8 mouse cellular contexts compared by ENCODE assay signal in the genomic region with DNA sequence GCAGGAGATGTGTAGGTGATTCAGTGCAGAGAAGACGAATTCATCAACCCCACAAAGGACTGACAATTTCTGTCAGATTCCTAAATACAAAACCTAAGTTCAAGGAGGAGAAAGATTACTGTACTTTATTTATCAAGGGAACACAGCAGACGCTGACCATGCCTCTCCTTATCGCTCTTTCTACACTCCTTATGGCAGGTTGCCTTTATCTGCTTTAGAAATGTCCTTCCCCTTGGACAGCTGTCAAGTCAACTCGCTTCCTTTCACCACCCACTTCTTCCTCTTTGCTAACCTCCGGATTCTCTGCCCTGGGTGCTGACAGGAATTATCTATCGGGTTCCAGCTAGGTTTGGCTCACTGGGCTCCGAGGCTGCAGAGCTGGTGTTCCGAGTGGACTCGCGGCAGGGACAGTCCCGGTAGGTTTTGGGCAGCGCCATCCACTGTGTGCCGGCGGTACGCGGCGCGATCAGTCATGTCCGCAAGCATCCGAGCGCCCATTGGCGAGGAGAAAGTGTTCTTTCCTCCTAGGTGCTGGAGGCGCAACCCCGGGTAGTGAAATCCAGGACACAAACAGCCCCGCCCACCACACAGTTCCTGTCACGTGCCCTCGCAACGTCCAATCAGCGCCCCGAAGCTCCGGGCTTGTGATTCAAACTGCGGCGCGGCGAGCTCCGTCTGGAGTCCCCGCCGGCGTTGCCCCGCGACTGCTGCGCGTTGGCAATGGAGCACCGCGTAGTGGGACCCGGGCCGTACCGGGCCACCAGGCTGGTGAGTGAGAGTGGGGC. TPM values are rescaled to one million over a fixed set of nuclear protein-coding genes. Genes with fewer than 3 reads are reported as not detected.
A peak's percentile ranks its signal among the peaks of the same experiment; 100 is the strongest.
DNase-seq lines count a peak whose midpoint lies in the region; ATAC-seq and TF ChIP-seq lines count a peak whose summit lies in the region.

Gene Depdc1b (plus strand): TSS at position 631 of the 785 bp plus-strand sequence.

- peak within 1 kb of the TSS; percentile 80 for H3K27ac ChIP-seq in bone marrow macrophage, adult 2 months (ENCODE audit: insufficient read depth, low read depth, low read length)
- H3K27ac ChIP-seq in embryonic fibroblast, embryonic 13.5 days (ENCODE audit: insufficient read depth, low read length) = no peak within 1 kb of the TSS
- peak within 1 kb of the TSS; percentile 86 for H3K27ac ChIP-seq in heart, embryonic 11.5 days (ENCODE audit: low read depth, low read length)
- 0 out of 2 replicates have a peak within 1 kb of the TSS, but pooled peaks have one; percentile 7 for H3K27ac ChIP-seq in kidney, embryonic 16.5 days (ENCODE audit: low read length)
- H3K27ac ChIP-seq in liver, adult 2 months (replicated peaks; ENCODE audit: insufficient read depth, low read depth, low read length) = peak within 1 kb of the TSS; percentile 27

- DNase-seq in A20 (ENCODE audit: low read depth, low spot score) = peak; percentile 96
- DNase-seq in liver, adult 2 months (ENCODE audit: extremely low read depth, low read depth, low spot score) = peak; percentile 82
- peak; percentile 91 for DNase-seq in splenic B cell, adult 2 months (ENCODE audit: low read depth, low spot score)

- no peak for TF ChIP-seq CTCF in bone marrow macrophage, adult 2 months (IDR thresholded peaks at IDR 0.05; ENCODE audit: low read depth, low read length)
- no peak for TF ChIP-seq CTCF in embryonic fibroblast, embryonic 13.5 days (IDR thresholded peaks at IDR 0.05; ENCODE audit: borderline replicate concordance, insufficient read depth, low read length)
- no peak for TF ChIP-seq CTCF in liver, adult 2 months (IDR thresholded peaks at IDR 0.05; ENCODE audit: low read depth, low read length)

- H3K9ac ChIP-seq in heart, embryonic 11.5 days (ENCODE audit: low read depth, low read length) = peak within 1 kb of the TSS; percentile 78
- peak within 1 kb of the TSS; percentile 65 for H3K9ac ChIP-seq in kidney, embryonic 16.5 days (replicated peaks; ENCODE audit: low read length)
- H3K9ac ChIP-seq in liver, adult 2 months (ENCODE audit: low read depth, low read length) = peak within 1 kb of the TSS; percentile 47

- H3K27me3 ChIP-seq in heart, embryonic 11.5 days (ENCODE audit: control insufficient read depth, insufficient read depth, low read length) = peaks cover 56% of the 10 kb centered on the region
- no peaks in the 10 kb centered on the region for H3K27me3 ChIP-seq in kidney, embryonic 16.5 days (ENCODE audit: insufficient read depth, low read length)
- H3K27me3 ChIP-seq in liver, adult 2 months (ENCODE audit: control insufficient read depth, insufficient read depth, low read length) = no peaks in the 10 kb centered on the region
- H3K27me3 ChIP-seq in myocyte (ENCODE audit: control insufficient read depth, insufficient read depth, insufficient read length) = no peaks in the 10 kb centered on the region
- no peaks in the 10 kb centered on the region for H3K27me3 ChIP-seq in splenic B cell, adult 2 months (ENCODE audit: control insufficient read depth, insufficient read depth, low read length, poor library complexity, severe bottlenecking)

- H3K36me3 ChIP-seq in heart, embryonic 11.5 days (ENCODE audit: control insufficient read depth, insufficient read depth, low read length) = no peaks in the 10 kb centered on the region
- no peaks in the 10 kb centered on the region for H3K36me3 ChIP-seq in kidney, embryonic 16.5 days (ENCODE audit: insufficient read depth, low read length)
- no peaks in the 10 kb centered on the region for H3K36me3 ChIP-seq in liver, adult 2 months (ENCODE audit: control insufficient read depth, insufficient read depth, low read length)
- H3K36me3 ChIP-seq in myocyte (ENCODE audit: control insufficient read depth, insufficient read depth) = no peaks in the 10 kb centered on the region
- H3K36me3 ChIP-seq in splenic B cell, adult 2 months (ENCODE audit: control insufficient read depth, insufficient read depth, low read length, poor library complexity, severe bottlenecking) = no peaks in the 10 kb centered on the region

- no peak for TF ChIP-seq POLR2A in bone marrow macrophage, adult 2 months (IDR thresholded peaks at IDR 0.05; ENCODE audit: borderline replicate concordance, low read depth, low read length)
- peak; percentile 35 for TF ChIP-seq POLR2A in embryonic fibroblast, embryonic 13.5 days (IDR thresholded peaks at IDR 0.05; ENCODE audit: low read depth, low read length)
- no peak for TF ChIP-seq POLR2A in liver, adult 2 months (IDR thresholded peaks at IDR 0.05; ENCODE audit: extremely low read depth, insufficient read depth, low read length)
- TF ChIP-seq POLR2A in myocyte (IDR thresholded peaks at IDR 0.05; ENCODE audit: insufficient read length, low read depth) = peak; percentile 77

- H3K79me2 ChIP-seq in liver, adult 2 months (ENCODE audit: control insufficient read depth, insufficient read depth, low read length) = no peaks in the 10 kb centered on the region
- H3K79me2 ChIP-seq in myocyte (ENCODE audit: control insufficient read depth, insufficient read depth) = peaks cover 11% of the 10 kb centered on the region

- H3ac ChIP-seq in myocyte (ENCODE audit: control insufficient read depth, insufficient read length) = peak within 1 kb of the TSS; percentile 37

- peak; percentile 96 for ATAC-seq in heart, embryonic 11.5 days (replicated peaks; ENCODE audit: insufficient number of reproducible peaks, low FRiP score, low TSS enrichment)
- peak; percentile 98 for ATAC-seq in kidney, embryonic 16.5 days (ENCODE audit: low FRiP score, low TSS enrichment)

- WGBS in heart, embryonic 11.5 days (ENCODE audit: insufficient replicate concordance) = under 1% methylated on average over 48 of the region's 48 CpGs
- under 1% methylated on average over 48 of the region's 48 CpGs for WGBS in kidney, embryonic 16.5 days
- WGBS in liver, adult 2 months = under 1% methylated on average over 48 of the region's 48 CpGs

- peak within 1 kb of the TSS; percentile 92 for H3K4me2 ChIP-seq in heart, embryonic 11.5 days
- peak within 1 kb of the TSS; percentile 82 for H3K4me2 ChIP-seq in kidney, embryonic 16.5 days (replicated peaks; ENCODE audit: low read depth, low read length)
- peak within 1 kb of the TSS; percentile 95 for H3K4me2 ChIP-seq in myocyte (ENCODE audit: low read depth)

- peaks cover 9% of the 10 kb centered on the region for H3K4me1 ChIP-seq in bone marrow macrophage, adult 2 months (ENCODE audit: control insufficient read depth, insufficient read depth, low read length)
- H3K4me1 ChIP-seq in embryonic fibroblast, embryonic 13.5 days (ENCODE audit: control insufficient read depth, insufficient read depth, low read length) = no peaks in the 10 kb centered on the region; the same call in 1 of the 2 replicates
- peaks cover 5% of the 10 kb centered on the region for H3K4me1 ChIP-seq in heart, embryonic 11.5 days (ENCODE audit: control insufficient read depth, insufficient read depth, low read length)
- peaks cover 10% of the 10 kb centered on the region for H3K4me1 ChIP-seq in kidney, embryonic 16.5 days (ENCODE audit: insufficient read depth, low read length)
- H3K4me1 ChIP-seq in liver, adult 2 months (ENCODE audit: control insufficient read depth, insufficient read depth, low read length) = peaks cover 3% of the 10 kb centered on the region; the same call in 1 of the 2 replicates

- peaks cover 3% of the 10 kb centered on the region; the same call in 1 of the 2 replicates for H3K9me3 ChIP-seq in heart, embryonic 11.5 days (replicated peaks; ENCODE audit: control insufficient read depth, low read length)
- H3K9me3 ChIP-seq in kidney, embryonic 16.5 days (ENCODE audit: low read length) = 0 out of 2 replicates have a peak, but pooled peaks cover under 1% of the 10 kb centered on the region

- peak within 1 kb of the TSS; percentile 74 for H3K4me3 ChIP-seq in bone marrow macrophage, adult 2 months (ENCODE audit: insufficient read depth, low read length)
- peak within 1 kb of the TSS; percentile 67 for H3K4me3 ChIP-seq in embryonic fibroblast, embryonic 13.5 days (ENCODE audit: insufficient read depth, low read length)
- H3K4me3 ChIP-seq in heart, embryonic 11.5 days (ENCODE audit: low read depth, low read length) = peak within 1 kb of the TSS; percentile 82
- peak within 1 kb of the TSS; percentile 79 for H3K4me3 ChIP-seq in kidney, embryonic 16.5 days (ENCODE audit: low read length)
- peak within 1 kb of the TSS; percentile 68 for H3K4me3 ChIP-seq in liver, adult 2 months (ENCODE audit: insufficient read depth, low read depth, low read length)
- H3K4me3 ChIP-seq in myocyte = peak within 1 kb of the TSS; percentile 44

TF ChIP-seq in myocyte, 11 proteins besides CTCF, POLR2A, EP300 and RAD21:
- no peak for TF ChIP-seq REST (IDR thresholded peaks at IDR 0.05; ENCODE audit: insufficient read depth, insufficient read length)
- peak; percentile 97 for TF ChIP-seq USF1 (IDR thresholded peaks at IDR 0.05; ENCODE audit: low read depth)
- TF ChIP-seq POLR2AphosphoS2 (IDR thresholded peaks at IDR 0.05; ENCODE audit: insufficient read length, low read depth) = peak; percentile 78
- TF ChIP-seq E2F4 (IDR thresholded peaks at IDR 0.05; ENCODE audit: insufficient read depth) = peak; percentile 97
TF ChIP-seq in myocyte: peak in this region for 3.

RNA-seq across cellular contexts. Expression of gene Depdc1b, which starts in this region (rescaled TPM):
- 4.8 and 5.9 TPM in 2 replicates for polyA plus RNA-seq in bone marrow macrophage, adult 2 months (2012; ENCODE audit: insufficient read depth, insufficient read length, missing spikeins)
- polyA plus RNA-seq in embryonic fibroblast, embryonic 13.5 days (2011; ENCODE audit: insufficient read length, low read depth, missing spikeins) = 2.5 and 3.5 TPM in 2 replicates
- polyA plus RNA-seq in heart, embryonic 11.5 days (2014; fragmentation: Nextera tagmentation; extraction: Ambion mirVana) = 5.5 and 6.7 TPM in 2 replicates
- 12.7 and 15.1 TPM in 2 replicates for polyA plus RNA-seq in kidney, embryonic 16.5 days (2015; fragmentation: Nextera tagmentation; extraction: Ambion mirVana)
- total RNA-seq in liver, adult 2 months (2014; rRNA removed) = 0.28 and 0.40 TPM in 2 replicates
- 0.14 TPM in 1 of 2 replicates, not detected in the other for polyA plus RNA-seq in liver, adult 2 months (2012; rRNA removed)
- 3.7 TPM for polyA plus RNA-seq in myocyte (2012; fragmentation: generic; extraction: Trizol)

Comparison
In these comparisons a context has a peak if more than half of its experiments do, and no peak if none do; other contexts are left out.
1. Peak in DNase-seq, H3K4me3 ChIP-seq, H3K27ac ChIP-seq and H3K9ac ChIP-seq in liver, adult 2 months; RNA of the gene not detected or under 1 TPM.
2. POLR2A ChIP-seq: peak in embryonic fibroblast, embryonic 13.5 days (single experiment) and myocyte (single experiment); none in bone marrow macrophage, adult 2 months (single experiment) and liver, adult 2 months (single experiment).
3. Peak in every context shown above with its lines, with median percentiles within 50 percentile points of each other: DNase-seq, H3K4me3 ChIP-seq, H3K4me2 ChIP-seq and H3K9ac ChIP-seq.